Mouse (Mus musculus) brain, embryonic 18.5 days (tissue): ENCODE data around the gene Zfp709.
"Not testable (repeated sequence)": the region's sequence is repeated elsewhere in the genome, so short reads cannot be mapped to it uniquely, and the experiment has no call there.

Experiments used
- DNase-seq: peaks from one replicate; pipeline ENCODE4 v3.0.0-alpha.2; 2012; ENCODE audit warnings: low read depth, low spot score

Gene Zfp709

DNA sequence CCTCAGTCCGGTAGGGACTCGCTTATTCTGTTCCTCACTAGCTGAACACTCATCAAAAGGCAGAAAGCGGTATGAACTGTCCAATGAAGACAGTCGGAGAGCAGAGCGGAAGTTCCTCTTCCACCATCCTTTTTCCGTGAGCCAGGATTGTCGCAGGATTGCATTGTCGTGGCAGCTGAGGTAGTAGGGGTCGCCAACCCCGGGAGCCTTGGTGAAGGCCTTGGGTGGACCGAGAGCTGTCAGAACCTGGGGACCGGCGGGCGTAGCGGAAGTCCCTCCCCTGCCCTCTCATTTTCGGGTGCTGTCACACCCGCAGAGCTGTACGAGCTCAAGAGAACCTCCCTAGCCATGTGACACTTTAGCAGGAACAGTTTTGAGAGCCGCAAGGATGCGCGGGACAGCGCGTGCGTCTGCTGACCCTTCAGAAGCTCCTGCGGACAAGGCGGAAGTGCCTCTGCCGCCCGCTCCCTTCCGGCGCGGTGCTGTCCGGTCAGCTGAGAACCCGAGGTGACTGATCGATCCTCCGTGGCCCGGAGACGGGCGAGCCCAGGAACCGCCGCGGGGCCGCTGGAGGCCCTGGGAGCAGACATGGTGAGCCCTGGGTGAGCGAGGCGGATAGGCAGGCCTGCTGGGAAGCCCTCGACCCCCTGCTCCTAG lies at the start of gene Zfp709:
Gene Zfp709, plus strand, starts transcription at position 402 of the 657 bp plus-strand sequence.
- DNase-seq: peak; percentile 61

- DNase-seq: not testable (repeated sequence)
Observed at GRCm38 (mm10) chr8:71838207-71838606, 43.6 kb upstream of the Zfp709 start.

- not testable (repeated sequence) for DNase-seq
Observed at GRCm38 (mm10) chr8:71841201-71841817, 40.5 kb upstream of the Zfp709 start.

- DNase-seq: not testable (repeated sequence)
Observed at GRCm38 (mm10) chr8:71842476-71842875, 39.3 kb upstream of the Zfp709 start.

GRCm38 (mm10) chr8:71844453-71844852 lies 37.4 kb upstream of the Zfp709 start:
- not testable (repeated sequence) for DNase-seq

- not testable (repeated sequence) for DNase-seq
Observed at GRCm38 (mm10) chr8:71845993-71846483, 35.8 kb upstream of the Zfp709 start.

- not testable (repeated sequence) for DNase-seq
Observed at GRCm38 (mm10) chr8:71846745-71847144, 35.1 kb upstream of the Zfp709 start.

DNA sequence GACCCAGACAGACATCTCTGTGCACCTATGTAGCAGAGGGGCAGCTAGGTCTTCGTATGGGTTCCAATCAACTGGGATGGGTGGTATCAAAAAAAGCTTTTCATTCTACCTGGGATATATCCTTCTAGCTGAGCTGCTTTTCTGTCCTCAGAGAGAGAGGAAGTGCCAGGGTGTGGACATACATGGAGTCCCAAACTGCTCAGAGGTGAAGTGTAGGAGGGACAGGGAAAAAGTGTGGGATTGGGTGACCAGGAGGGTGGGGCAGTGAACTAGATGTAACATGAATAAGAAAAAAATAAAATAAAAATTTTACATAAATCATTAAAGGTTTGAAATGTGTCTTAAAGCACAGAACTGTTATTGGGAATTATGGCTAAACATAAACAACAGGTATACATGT lies 30.8 kb upstream of the Zfp709 start:
- not testable (repeated sequence) for DNase-seq

DNA sequence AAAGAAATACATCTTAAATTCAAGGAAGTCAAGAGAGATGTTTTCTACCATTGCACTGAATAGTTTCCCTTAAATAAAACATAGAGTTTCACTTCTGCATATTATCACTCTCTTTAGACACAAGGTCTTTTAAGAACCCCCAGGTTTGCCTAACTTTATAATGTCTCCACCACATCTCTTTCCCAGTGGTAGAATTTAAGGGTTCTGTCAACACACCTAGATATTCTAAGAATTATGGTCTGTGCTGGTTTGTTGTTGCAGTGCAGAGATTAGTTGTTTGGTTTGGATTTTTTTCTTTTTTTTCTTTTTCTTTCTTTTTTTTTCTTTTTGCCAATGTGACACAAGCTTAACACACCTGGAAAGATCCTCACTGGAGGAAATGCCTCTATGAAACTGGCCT lies 28.5 kb upstream of the Zfp709 start:
- not testable (repeated sequence) for DNase-seq

- DNase-seq: not testable (repeated sequence)
Observed at GRCm38 (mm10) chr8:71856630-71857328, 25.0 kb upstream of the Zfp709 start.

GRCm38 (mm10) chr8:71857364-71857763 lies 24.5 kb upstream of the Zfp709 start:
- not testable (repeated sequence) for DNase-seq

- DNase-seq: not testable (repeated sequence)
Observed at GRCm38 (mm10) chr8:71861551-71861950, 20.3 kb upstream of the Zfp709 start.

- not testable (repeated sequence) for DNase-seq
Observed at GRCm38 (mm10) chr8:71862038-71862437, 19.8 kb upstream of the Zfp709 start.

- not testable (repeated sequence) for DNase-seq
Observed at GRCm38 (mm10) chr8:71900666-71901065, 18.8 kb downstream of the Zfp709 start.

- DNase-seq: not testable (repeated sequence)
Observed at GRCm38 (mm10) chr8:71903084-71903483, 21.3 kb downstream of the Zfp709 start.

DNA sequence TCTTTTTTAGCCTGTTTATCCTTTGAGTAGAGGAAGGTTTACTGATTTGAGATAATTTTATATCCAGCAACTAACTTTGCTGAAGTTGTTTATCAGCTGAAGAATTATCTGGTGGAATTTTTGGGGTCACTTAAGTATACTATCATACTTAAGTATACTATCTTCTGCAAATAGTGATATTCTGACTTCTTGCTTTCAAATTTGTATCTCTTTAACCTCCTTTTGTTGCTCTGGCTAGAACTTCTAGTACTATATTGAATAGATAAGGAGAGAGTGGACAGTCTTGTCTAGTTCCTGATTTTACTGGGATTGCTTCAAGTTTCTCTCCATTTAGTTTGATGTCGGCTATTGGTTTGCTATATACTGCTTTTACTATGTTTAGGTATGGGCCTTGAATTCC lies 25.0 kb downstream of the Zfp709 start:
- DNase-seq: no peak

- no peak for DNase-seq
Observed at GRCm38 (mm10) chr8:71907798-71908257, 26.0 kb downstream of the Zfp709 start.

GRCm38 (mm10) chr8:71908309-71909261 lies 26.8 kb downstream of the Zfp709 start, which contains the start of the genes Zfp882 and Zfp617:
TSS of gene Zfp882 (plus strand) at chr8:71908608.
TSS of gene Zfp617 (plus strand) at chr8:71908635.
- DNase-seq: peak; percentile 87

DNA sequence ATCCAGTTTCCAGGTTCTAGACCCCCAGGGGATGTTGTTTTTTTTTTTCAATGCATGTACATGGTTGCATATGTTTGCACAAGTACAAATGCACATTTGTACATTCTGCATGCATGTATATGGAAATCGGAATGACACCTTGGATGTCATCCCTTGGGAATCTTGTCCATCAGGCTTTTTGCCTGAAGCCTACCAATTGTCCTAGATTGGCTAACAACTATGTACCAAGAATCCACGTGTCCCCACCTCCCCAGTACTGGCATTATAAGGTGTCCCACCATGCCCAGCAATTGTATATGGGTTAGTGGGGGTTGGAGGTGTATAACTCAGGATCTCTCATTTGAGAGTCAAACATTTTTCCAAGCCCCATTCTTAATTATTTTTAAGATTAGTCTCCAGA lies 30.5 kb downstream of the Zfp709 start:
- DNase-seq: no peak

GRCm38 (mm10) chr8:71922567-71923401 lies 41.0 kb downstream of the Zfp709 start:
- peak; percentile 88 for DNase-seq
